Mouse (Mus musculus): Measurements from ENCODE around the gene 1700123L14Rik. TPM values are rescaled to one million over a fixed set of nuclear protein-coding genes. Genes with fewer than 3 reads are reported as not detected.

The 1700123L14Rik gene
- 641 TPM for polyA plus RNA-seq (2014; fragmentation: Illumina TruSeq; extraction: RNeasy Lipid Tissue Mini Kit (QIAGEN cat#74804); ENCODE audit: low read depth, low replicate concordance)

DNA sequence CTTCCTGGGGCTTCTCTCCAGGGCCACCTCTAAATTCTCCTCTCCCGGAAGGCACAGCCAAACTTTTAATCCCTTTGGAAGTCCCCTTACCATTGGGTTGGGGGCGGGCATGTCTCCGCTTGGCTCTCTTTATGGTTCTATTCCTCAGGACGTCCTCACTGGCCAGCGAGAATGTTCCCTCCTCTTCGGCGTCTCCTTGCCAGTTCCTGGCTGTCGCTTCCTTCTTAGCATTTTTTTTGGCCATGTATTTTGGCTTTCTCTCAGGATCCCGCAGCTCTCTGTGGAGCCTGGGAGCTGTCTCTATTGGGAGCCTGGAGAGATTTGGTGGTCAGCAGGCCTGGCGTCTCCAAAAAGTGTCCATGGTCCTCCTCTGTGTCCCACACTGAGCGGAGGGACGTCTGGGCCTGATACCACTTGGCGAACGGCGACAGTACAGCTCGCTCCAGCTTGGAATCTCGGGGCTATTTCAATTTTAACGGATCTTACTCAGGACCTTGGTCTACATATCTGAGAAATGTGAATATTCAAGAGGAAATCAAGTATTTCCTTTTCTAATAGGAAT, at the start of gene 1700123L14Rik:
Gene 1700123L14Rik (minus strand): TSS at position 426 of the 562 bp plus-strand sequence.

Other genes starting within 250 kb of the 1700123L14Rik start
- gene Fam19a1, start 53.1 kb downstream of the 1700123L14Rik start, polyA plus RNA-seq (2014; fragmentation: Illumina TruSeq; extraction: RNeasy Lipid Tissue Mini Kit (QIAGEN cat#74804); ENCODE audit: low read depth, low replicate concordance) = 0.08 TPM